Mouse (Mus musculus) midbrain, postnatal 0 days (tissue): ENCODE measurements around the gene Tjp2. TPM values are rescaled to one million over a fixed set of nuclear protein-coding genes. Genes with fewer than 3 reads are reported as not detected.
A peak's percentile ranks its signal among the peaks of the same experiment; 100 is the strongest.

Experiments
- ATAC-seq: fragments of 200-750 bp; cut with Nextera tagmentation; 2 replicates; pipeline ENCODE4 v1.8.0; 2017; ENCODE audit warnings: moderate number of reproducible peaks, mild to moderate bottlenecking, moderate TSS enrichment, moderate library complexity; ENCODE audit not compliant: low FRiP score
- DNase-seq: peaks from one replicate; pipeline ENCODE4 v3.0.0-alpha.2; 2015; ENCODE audit warnings: low spot score
- H3K27ac ChIP-seq: fragments of 300-500 bp; sonication (generic); 2 replicates; pipeline ENCODE4 v1.5.1; 2014; ENCODE audit warnings: low read depth, mild to moderate bottlenecking, low read length, mixed read lengths
- H3K27me3 ChIP-seq: fragments of 300-500 bp; sonication (generic); 2 replicates; pipeline ENCODE4 v1.6.1; 2014; ENCODE audit warnings: low read length, control low read depth, mixed read lengths; ENCODE audit not compliant: insufficient read depth
- H3K36me3 ChIP-seq: fragments of 300-500 bp; sonication (generic); 2 replicates; pipeline ENCODE4 v1.6.1; 2014; ENCODE audit warnings: low read length, control low read depth, mixed read lengths; ENCODE audit not compliant: insufficient read depth
- H3K4me1 ChIP-seq: fragments of 300-500 bp; sonication (generic); 2 replicates; pipeline ENCODE4 v1.6.1; 2014; ENCODE audit warnings: mild to moderate bottlenecking, control low read depth, antibody characterized with exemption, low read length, mixed read lengths; ENCODE audit not compliant: insufficient read depth
- H3K4me2 ChIP-seq: fragments of 300-500 bp; sonication (generic); 2 replicates; pipeline ENCODE4 v1.6.1; 2014; ENCODE audit warnings: low read depth, mild to moderate bottlenecking, low read length, mixed read lengths; ENCODE audit not compliant: poor library complexity, severe bottlenecking
- H3K4me3 ChIP-seq: fragments of 300-500 bp; sonication (generic); 2 replicates; pipeline ENCODE4 v1.5.1; 2014; ENCODE audit warnings: low read depth, mild to moderate bottlenecking, low read length, moderate library complexity
- H3K9ac ChIP-seq: fragments of 300-500 bp; sonication (generic); replicated peaks from 2 replicates; pipeline ENCODE4 v1.6.1; 2014; ENCODE audit warnings: mild to moderate bottlenecking, low read length, moderate library complexity, mixed read lengths; ENCODE audit not compliant: poor library complexity, severe bottlenecking
- H3K9me3 ChIP-seq: fragments of 300-500 bp; sonication (generic); 2 replicates; pipeline ENCODE4 v1.6.1; 2016; ENCODE audit warnings: low read length, control low read depth
- CTCF ChIP-seq: IDR thresholded peaks from 2 replicates; pipeline ENCODE4 v1.5.1; 2016; ENCODE audit warnings: antibody characterized with exemption, mild to moderate bottlenecking
- WGBS: fragments of 180-500 bp; shearing (Covaris S2); extraction: QIAGEN DNeasy Blood & Tissue Kit; methylation state at CpG from one replicate; pipeline ENCODE4 v1.1.7; 2014; 5-methylcytosine and 5-hydroxymethylcytosine counted together
- polyA plus RNA-seq: library from polyadenylated mRNA; unstranded; fragments of >200 nt; fragmentation: Nextera tagmentation; extraction: Ambion mirVana; gene quantifications from 2 replicates; pipeline ENCODE4 v1.2.1, GENCODE M21; 2015
- total RNA-seq: library from RNA; depleted of rRNA; stranded (reverse); fragments of >200 nt; gene quantifications from 2 replicates; pipeline ENCODE4 v1.2.3, GENCODE M21; 2014

Tjp2 gene
- total and polyA plus RNA-seq, 2 experiments from 2014 or later: 11.2 to 18.7 TPM

GRCm38 (mm10) chr19:24140298-24140697 is 84.5 kb downstream of the Tjp2 start:
- WGBS: 57% methylated on average over 3 of the region's 3 CpGs

DNA sequence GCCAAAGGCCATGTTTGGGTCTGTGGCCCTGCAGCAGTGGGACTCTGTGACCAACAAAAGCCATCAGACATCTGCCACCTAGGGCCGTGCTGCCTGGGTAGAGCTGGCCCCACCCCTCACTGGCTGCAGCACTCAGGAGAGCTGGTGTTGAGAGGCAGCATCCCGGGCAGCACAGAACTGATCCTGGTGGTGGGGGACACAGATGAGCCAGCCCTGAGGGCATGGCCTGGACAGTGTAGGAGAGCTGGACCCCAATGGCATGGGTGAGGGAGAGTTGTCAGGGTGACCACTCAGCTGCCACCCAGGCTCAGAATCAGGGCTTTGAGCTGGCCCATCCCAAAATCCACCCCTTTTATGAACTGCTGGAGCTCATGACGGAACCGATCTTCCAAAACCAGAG is 87.4 kb downstream of the Tjp2 start:
- Histone ChIP-seq H3K4me2 (no peak overlapping the region), H3K27ac (no peak overlapping the region), H3K9ac (no peak overlapping the region), H3K4me1 (no peaks in the 10 kb centered on the region), H3K9me3 (no peaks in the 10 kb centered on the region), H3K27me3 (no peaks in the 10 kb centered on the region), H3K36me3 (no peaks in the 10 kb centered on the region), H3K4me3 (no peak overlapping the region)
- WGBS: 80% methylated on average over 4 of the region's 4 CpGs
- TF ChIP-seq CTCF: no peak
- ATAC-seq (no peak), DNase-seq (no peak)

More at GRCm38 (mm10) chr19:24140298-24140697, 84.5 kb downstream of the Tjp2 start:
- no peak overlapping the region for H3K27ac ChIP-seq
- no peaks in the 10 kb centered on the region for H3K4me1 ChIP-seq
- H3K4me2 ChIP-seq: no peak overlapping the region
- TF ChIP-seq CTCF: no peak
- H3K9ac ChIP-seq: no peak overlapping the region
- no peak for DNase-seq
- no peaks in the 10 kb centered on the region for H3K36me3 ChIP-seq
- no peak for ATAC-seq
- no peak overlapping the region for H3K4me3 ChIP-seq
- H3K9me3 ChIP-seq: no peaks in the 10 kb centered on the region
- no peaks in the 10 kb centered on the region for H3K27me3 ChIP-seq

GRCm38 (mm10) chr19:24134991-24135390 is 89.8 kb downstream of the Tjp2 start:
- 24% methylated on average over 10 of the region's 10 CpGs for WGBS
- DNase-seq: peak; percentile 31
- no peak for ATAC-seq

DNA sequence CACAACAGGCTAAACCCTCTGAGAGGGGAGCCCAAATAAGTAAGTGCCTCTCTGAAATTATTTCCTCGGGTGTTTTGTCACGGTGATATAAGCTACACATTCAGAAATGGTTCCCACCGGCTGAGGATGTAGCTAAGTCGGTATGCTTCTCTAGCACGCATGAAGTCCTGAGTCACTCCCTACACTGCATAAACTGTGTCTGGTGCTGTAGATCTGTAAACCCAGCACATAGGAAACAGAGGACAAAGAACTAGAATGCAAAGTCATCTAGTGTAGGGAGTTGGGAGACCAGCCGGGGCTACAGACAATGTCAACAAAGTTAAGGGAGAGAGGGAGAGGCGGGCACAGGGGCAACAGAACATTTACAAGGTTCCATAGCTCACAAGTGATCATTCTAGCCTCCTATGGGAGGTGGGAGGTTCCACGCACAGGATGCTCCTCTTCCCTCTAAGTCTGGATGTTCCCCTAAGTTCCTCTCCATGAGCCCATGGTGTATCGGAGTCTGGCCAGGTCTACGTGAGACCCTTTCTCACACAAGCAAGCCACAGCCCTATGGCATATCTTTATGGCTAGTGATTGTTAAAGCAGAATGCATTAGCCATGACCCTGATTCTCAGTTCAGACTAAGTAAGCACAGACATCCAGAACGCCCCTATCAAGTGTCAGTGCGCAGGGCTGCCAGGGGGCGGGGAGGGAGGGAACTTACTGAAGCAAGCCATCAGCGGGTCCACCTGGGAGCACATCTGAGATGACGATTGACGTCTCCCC is 90.5 kb downstream of the Tjp2 start:
- WGBS: 68% methylated on average over 16 of the region's 16 CpGs
- no peak for ATAC-seq
- Histone ChIP-seq H3K27ac (no peak overlapping the region), H3K9ac (peak overlapping the region; percentile 5; the same call in 1 of the 2 replicates), H3K4me2 (peak overlapping the region; percentile 49), H3K9me3 (no peaks in the 10 kb centered on the region), H3K36me3 (peaks cover 13% of the 10 kb centered on the region), H3K4me3 (peak overlapping the region; percentile 40), H3K4me1 (no peaks in the 10 kb centered on the region), H3K27me3 (no peaks in the 10 kb centered on the region)
- TF ChIP-seq CTCF: no peak
- no peak for DNase-seq

More at GRCm38 (mm10) chr19:24134991-24135390, 89.8 kb downstream of the Tjp2 start:
- no peak overlapping the region for H3K27ac ChIP-seq
- H3K4me3 ChIP-seq: peak overlapping the region; percentile 40
- no peak for TF ChIP-seq CTCF
- H3K4me1 ChIP-seq: no peaks in the 10 kb centered on the region
- H3K27me3 ChIP-seq: no peaks in the 10 kb centered on the region
- H3K36me3 ChIP-seq: peaks cover 13% of the 10 kb centered on the region
- 0 out of 2 replicates have a peak overlapping the region, but pooled peaks have one; percentile 5 for H3K9ac ChIP-seq
- peak overlapping the region; percentile 49 for H3K4me2 ChIP-seq
- no peaks in the 10 kb centered on the region for H3K9me3 ChIP-seq

- WGBS: 91% methylated on average over 8 of the region's 8 CpGs
- no peaks in the 10 kb centered on the region for H3K4me1 ChIP-seq
- no peak for TF ChIP-seq CTCF
Observed at GRCm38 (mm10) chr19:24123534-24124290, 101.1 kb downstream of the Tjp2 start.

DNA sequence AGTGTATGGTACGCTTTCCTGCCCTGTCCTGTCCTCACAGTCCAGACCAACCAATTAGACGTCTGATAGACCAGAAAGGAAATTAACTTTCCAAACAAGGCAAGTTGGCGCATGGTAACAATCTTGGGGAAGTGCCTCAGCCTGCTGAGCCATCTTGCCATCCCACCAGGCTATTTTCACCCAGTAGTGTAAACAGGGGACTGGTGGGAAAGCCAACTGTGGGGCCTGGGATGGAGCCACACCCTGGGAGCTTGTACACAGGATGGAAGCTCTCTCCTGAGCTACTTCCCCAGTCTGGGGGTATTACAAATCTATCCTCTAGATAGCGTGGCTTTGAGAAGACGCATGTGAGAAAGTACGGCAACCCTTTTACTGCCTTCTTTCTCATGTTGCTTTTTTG is 101.7 kb downstream of the Tjp2 start:
- Histone ChIP-seq H3K4me3 (no peak overlapping the region), H3K9ac (no peak overlapping the region), H3K27me3 (no peaks in the 10 kb centered on the region), H3K9me3 (no peaks in the 10 kb centered on the region), H3K4me1 (no peaks in the 10 kb centered on the region), H3K27ac (no peak overlapping the region), H3K4me2 (no peak overlapping the region), H3K36me3 (peaks cover under 1% of the 10 kb centered on the region)
- WGBS: 93% methylated on average over 6 of the region's 6 CpGs
- TF ChIP-seq CTCF: no peak
- ATAC-seq (no peak), DNase-seq (no peak)

More at GRCm38 (mm10) chr19:24123534-24124290, 101.1 kb downstream of the Tjp2 start:
- Histone ChIP-seq H3K9me3 (no peaks in the 10 kb centered on the region), H3K36me3 (peaks cover 5% of the 10 kb centered on the region), H3K4me3 (no peak overlapping the region), H3K27ac (no peak overlapping the region), H3K27me3 (no peaks in the 10 kb centered on the region), H3K4me2 (no peak overlapping the region), H3K9ac (no peak overlapping the region)
- ATAC-seq: no peak
- DNase-seq: no peak
